Mouse (Mus musculus): ENCODE measurements around the gene Rpl27a.

Rpl27a gene

GRCm38 (mm10) chr7:109566841-109567768 is 48.2 kb downstream of the Rpl27a start:
- no peak for DNase-seq

GRCm38 (mm10) chr7:109568391-109568892 is 49.5 kb downstream of the Rpl27a start:
- no peak for DNase-seq
